Mouse (Mus musculus): ENCODE measurements at regions not wholly inside any gene's neighbourhood (a gene's known extent, or its start where the extent isn't known, plus 50 kb on each side); places are given as distances from the start of the nearest gene placed in this dataset.

DNA sequence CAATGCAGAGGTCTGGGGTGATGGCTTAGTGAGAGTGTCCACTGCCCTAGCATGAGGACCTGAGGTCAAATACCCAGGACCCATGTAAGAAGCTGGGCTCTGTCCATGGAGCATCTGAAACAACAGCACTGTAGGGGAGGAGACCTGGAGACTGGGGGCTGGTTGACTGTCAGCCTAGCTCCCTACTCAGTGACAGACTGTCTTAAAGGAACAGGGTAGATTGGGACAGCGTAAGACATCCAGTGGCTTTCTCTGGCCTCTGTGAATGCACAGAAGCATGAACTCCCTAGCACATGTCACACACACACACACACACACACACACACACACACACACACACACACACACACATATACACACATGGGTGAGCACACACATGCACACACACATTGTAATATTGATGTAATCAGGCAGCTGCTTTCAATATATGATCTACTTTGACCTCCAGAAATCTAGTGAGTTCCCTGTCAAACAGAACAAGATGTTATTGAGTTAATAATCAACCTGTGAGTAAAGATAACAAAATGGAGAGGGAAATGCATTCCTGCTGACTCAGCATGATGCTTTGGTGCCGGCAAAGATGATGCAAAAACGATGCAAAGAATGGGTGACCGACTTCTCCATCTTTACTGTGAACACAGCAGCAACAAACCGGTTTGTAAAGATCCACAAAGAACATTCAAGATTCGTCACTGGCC is 133.6 kb upstream of the Zfp217 start:
- H3K4me3 ChIP-seq (replicated peaks; ENCODE audit: control insufficient read depth, low read depth, low read length) = no peak overlapping the region
- 83% methylated on average over 6 of the region's 6 CpGs for WGBS
- no peak overlapping the region for H3K27ac ChIP-seq (ENCODE audit: control insufficient read depth, insufficient read depth, low read depth, low read length, poor library complexity)
- TF ChIP-seq POLR2A (IDR thresholded peaks at IDR 0.05; ENCODE audit: borderline replicate concordance, control insufficient read depth, low read depth, low read length) (no peak), CTCF (IDR thresholded peaks at IDR 0.05; ENCODE audit: control insufficient read depth, insufficient read depth, low read length) (no peak)
- H3K4me1 ChIP-seq (ENCODE audit: control insufficient read depth, insufficient read depth, low read length) = no peaks in the 10 kb centered on the region; the same call in 1 of the 2 replicates

DNA sequence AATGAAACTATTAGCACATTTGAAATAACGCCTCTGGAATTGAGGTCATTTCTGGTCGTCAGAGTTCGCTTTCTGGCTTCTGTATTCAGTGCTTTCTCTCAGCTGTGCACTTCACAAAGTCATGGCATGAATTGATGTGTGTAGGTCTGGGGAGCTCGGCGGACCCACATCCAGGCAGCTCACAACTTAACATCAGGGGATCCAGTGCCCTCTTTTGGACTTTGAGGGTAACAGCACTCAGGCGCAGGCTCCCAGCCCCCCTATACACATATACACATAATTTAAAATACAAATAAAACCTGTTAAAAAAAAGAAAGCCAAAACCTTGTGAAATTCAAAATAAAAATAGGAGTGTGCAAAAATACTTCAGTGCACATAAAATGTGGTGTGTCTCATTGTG is 132.8 kb upstream of the Zfp217 start:
- TF ChIP-seq CTCF (IDR thresholded peaks at IDR 0.05; ENCODE audit: control insufficient read depth, insufficient read depth, low read length) (peak; percentile 35; the same call in 1 of the 2 replicates), POLR2A (IDR thresholded peaks at IDR 0.05; ENCODE audit: borderline replicate concordance, control insufficient read depth, low read depth, low read length) (no peak)
- H3K4me3 ChIP-seq (replicated peaks; ENCODE audit: control insufficient read depth, low read depth, low read length) = no peak overlapping the region
- WGBS = 68% methylated on average over 6 of the region's 6 CpGs

DNA sequence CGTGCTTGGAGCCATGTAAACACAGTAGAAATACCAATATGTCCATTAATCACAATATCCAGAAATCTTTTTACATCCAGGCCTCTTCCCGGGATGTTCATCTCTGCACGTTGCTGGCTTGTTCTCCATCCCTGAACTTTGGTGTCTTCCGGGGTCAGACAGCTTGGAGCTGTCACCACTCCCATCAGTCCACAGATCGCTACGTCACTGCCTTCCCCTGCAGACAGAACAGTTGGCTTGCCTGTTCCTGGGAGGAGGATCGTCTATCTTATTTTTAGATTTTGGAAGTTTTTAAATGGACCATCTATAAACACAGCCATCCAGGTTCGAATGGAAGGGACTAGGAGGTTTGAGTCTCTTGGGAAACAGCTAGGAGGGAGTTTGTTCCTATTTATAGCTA is 130.0 kb upstream of the Zfp217 start:
- WGBS = 78% methylated on average over 8 of the region's 8 CpGs
- Histone ChIP-seq H3K27ac (ENCODE audit: control insufficient read depth, insufficient read depth, low read depth, low read length, poor library complexity) (no peak overlapping the region), H3K4me3 (replicated peaks; ENCODE audit: control insufficient read depth, low read depth, low read length) (no peak overlapping the region), H3K4me1 (ENCODE audit: control insufficient read depth, insufficient read depth, low read length) (no peaks in the 10 kb centered on the region; the same call in 1 of the 2 replicates)
- TF ChIP-seq POLR2A (IDR thresholded peaks at IDR 0.05; ENCODE audit: borderline replicate concordance, control insufficient read depth, low read depth, low read length) = no peak
- no peak for TF ChIP-seq CTCF (IDR thresholded peaks at IDR 0.05; ENCODE audit: control insufficient read depth, insufficient read depth, low read length)

More for the DNA sequence above, 132.8 kb upstream of the Zfp217 start:
- H3K27ac ChIP-seq (ENCODE audit: control insufficient read depth, insufficient read depth, low read depth, low read length, poor library complexity) = no peak overlapping the region
- no peaks in the 10 kb centered on the region; the same call in 1 of the 2 replicates for H3K4me1 ChIP-seq (ENCODE audit: control insufficient read depth, insufficient read depth, low read length)

DNA sequence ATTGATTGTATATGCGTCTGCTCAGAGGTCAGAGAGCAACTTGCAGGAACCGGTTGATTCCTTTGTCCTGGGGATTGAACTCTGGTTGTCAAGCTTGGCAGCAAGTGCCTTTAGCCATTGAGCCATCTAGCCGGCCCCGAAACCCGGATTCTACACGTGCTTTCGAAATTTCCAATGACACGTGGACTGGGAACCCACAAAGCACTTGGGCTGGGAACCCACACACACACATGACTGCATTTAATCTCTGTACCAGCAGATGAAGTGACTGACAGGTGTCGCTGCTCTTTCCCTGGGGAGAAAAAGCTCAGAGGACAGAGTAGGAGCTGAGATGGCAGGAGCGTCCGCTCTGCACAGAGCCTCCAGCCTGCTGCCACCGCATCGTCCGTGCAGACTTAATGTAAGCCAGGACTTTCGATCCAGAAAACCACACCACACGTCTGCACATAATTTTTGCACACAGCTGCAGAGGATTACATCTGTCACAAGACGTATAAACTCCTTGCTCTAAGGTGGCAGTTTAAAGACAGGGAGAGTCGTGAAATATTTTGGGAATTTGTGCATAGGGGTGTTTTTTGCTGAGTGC is 129.4 kb upstream of the Zfp217 start:
- Histone ChIP-seq H3K4me3 (replicated peaks; ENCODE audit: control insufficient read depth, low read depth, low read length) (no peak overlapping the region), H3K4me1 (ENCODE audit: control insufficient read depth, insufficient read depth, low read length) (no peaks in the 10 kb centered on the region; the same call in 1 of the 2 replicates), H3K27ac (ENCODE audit: control insufficient read depth, insufficient read depth, low read depth, low read length, poor library complexity) (no peak overlapping the region)
- no peak for TF ChIP-seq CTCF (IDR thresholded peaks at IDR 0.05; ENCODE audit: control insufficient read depth, insufficient read depth, low read length)
- no peak for TF ChIP-seq POLR2A (IDR thresholded peaks at IDR 0.05; ENCODE audit: borderline replicate concordance, control insufficient read depth, low read depth, low read length)
- 62% methylated on average over 18 of the region's 18 CpGs for WGBS

DNA sequence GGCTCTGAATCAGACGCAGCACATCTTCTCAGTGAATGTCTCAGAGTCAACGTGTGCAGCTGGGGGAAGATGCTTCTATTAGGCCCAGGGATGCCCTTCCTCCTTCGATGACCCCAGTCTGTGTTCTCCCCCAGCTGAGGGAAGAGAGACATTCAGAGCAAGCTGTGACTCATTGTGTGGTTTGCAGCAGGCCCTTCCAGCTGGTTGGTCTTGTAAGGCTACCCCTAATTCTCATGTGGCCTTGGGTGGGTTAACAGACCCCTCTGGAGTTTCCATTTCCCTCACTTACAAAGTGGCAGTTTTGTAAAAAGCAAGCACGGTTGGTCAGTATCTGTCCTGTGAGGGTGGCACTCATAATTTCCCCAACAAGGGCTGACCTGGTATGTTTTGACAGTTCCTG is 127.8 kb upstream of the Zfp217 start:
- WGBS = 68% methylated on average over 4 of the region's 4 CpGs
- TF ChIP-seq CTCF (IDR thresholded peaks at IDR 0.05; ENCODE audit: control insufficient read depth, insufficient read depth, low read length) (no peak), POLR2A (IDR thresholded peaks at IDR 0.05; ENCODE audit: borderline replicate concordance, control insufficient read depth, low read depth, low read length) (no peak)

DNA sequence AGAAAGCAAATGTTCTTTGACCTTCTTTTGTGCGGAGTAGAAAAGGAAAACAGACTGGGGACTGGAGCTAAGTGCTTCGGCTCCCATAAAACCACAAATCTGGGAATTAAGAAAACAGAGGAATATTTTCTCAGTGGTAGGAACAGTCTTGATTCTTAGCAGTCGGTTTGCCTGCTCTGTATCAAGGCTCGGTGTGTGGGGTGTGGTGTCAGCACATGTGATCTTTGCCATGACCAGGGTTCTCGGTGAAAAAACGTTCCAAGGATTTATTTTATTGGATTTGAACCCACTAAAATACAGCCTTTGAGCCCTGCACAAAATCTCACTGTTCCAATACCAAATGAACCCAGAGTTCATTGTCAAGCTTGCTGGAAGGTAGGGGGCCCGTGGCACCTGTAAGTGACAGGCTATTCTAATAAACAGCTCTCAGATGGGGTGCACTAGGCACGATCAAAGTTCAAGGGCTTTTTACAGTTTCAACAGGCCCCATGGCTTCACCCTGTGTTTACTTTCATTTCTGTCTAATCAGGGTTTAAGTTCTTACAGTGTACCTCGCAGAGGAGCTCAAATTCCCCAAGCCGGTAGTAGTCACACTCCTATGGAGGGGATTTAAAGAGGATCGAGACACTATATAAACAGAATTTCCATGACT is 122.1 kb upstream of the Zfp217 start:
- no peak overlapping the region for H3K27ac ChIP-seq (ENCODE audit: control insufficient read depth, insufficient read depth, low read depth, low read length, poor library complexity)
- no peak for TF ChIP-seq CTCF (IDR thresholded peaks at IDR 0.05; ENCODE audit: control insufficient read depth, insufficient read depth, low read length)
- TF ChIP-seq POLR2A (IDR thresholded peaks at IDR 0.05; ENCODE audit: borderline replicate concordance, control insufficient read depth, low read depth, low read length) = no peak
- WGBS = 77% methylated on average over 11 of the region's 11 CpGs
- no peaks in the 10 kb centered on the region for H3K4me1 ChIP-seq (ENCODE audit: control insufficient read depth, insufficient read depth, low read length)
- H3K4me3 ChIP-seq (replicated peaks; ENCODE audit: control insufficient read depth, low read depth, low read length) = no peak overlapping the region

More for the DNA sequence above, 127.8 kb upstream of the Zfp217 start:
- Histone ChIP-seq H3K4me3 (replicated peaks; ENCODE audit: control insufficient read depth, low read depth, low read length) (no peak overlapping the region), H3K4me1 (ENCODE audit: control insufficient read depth, insufficient read depth, low read length) (no peaks in the 10 kb centered on the region; the same call in 1 of the 2 replicates), H3K27ac (ENCODE audit: control insufficient read depth, insufficient read depth, low read depth, low read length, poor library complexity) (no peak overlapping the region)

DNA sequence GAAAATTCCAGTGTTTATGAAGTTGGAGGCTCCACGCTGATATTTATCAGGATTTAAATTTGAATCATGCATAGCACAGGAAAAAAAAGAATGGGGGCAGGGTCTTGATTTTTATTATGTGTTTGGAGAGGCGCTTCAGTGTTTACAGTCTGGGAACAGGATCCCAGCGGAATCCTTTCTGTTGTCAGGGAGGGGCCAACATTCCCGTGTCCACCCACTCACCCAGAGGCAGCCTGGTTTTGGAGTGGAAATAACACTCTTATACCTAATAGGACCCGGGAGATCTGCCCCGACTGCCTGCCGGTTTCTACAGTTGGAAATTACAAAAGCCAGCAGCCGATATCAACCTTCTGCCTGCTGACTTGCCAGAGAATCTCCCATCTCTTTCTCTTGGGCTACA is 120.2 kb upstream of the Zfp217 start:
- TF ChIP-seq CTCF (IDR thresholded peaks at IDR 0.05; ENCODE audit: control insufficient read depth, insufficient read depth, low read length) = no peak
- H3K27ac ChIP-seq (ENCODE audit: control insufficient read depth, insufficient read depth, low read depth, low read length, poor library complexity) = no peak overlapping the region
- WGBS = 72% methylated on average over 8 of the region's 8 CpGs
- H3K4me1 ChIP-seq (ENCODE audit: control insufficient read depth, insufficient read depth, low read length) = no peaks in the 10 kb centered on the region; the same call in none of the 2 replicates
- no peak overlapping the region for H3K4me3 ChIP-seq (replicated peaks; ENCODE audit: control insufficient read depth, low read depth, low read length)

DNA sequence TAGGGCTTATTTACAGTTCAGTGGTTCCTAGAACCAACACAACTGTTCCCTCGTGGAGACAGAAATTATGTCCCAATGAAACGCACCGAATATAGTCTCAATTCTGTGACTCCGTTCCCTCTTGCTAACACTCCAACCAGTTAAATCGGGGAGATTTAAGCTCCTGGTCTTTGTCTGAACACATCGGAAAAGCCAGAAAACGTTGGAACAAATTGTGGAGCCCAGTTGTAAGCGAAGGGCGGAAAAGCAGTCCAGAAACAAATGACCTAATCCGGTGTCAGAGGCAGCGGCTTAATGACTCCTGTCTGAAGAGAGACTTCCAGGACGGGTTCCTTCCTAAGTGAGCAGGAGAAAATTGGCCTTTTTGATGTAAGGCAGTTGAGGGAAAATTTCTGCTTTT is 119.2 kb upstream of the Zfp217 start:
- WGBS = 49% methylated on average over 12 of the region's 12 CpGs
- TF ChIP-seq CTCF (IDR thresholded peaks at IDR 0.05; ENCODE audit: control insufficient read depth, insufficient read depth, low read length) (no peak), POLR2A (IDR thresholded peaks at IDR 0.05; ENCODE audit: borderline replicate concordance, control insufficient read depth, low read depth, low read length) (no peak)
- H3K4me1 ChIP-seq (ENCODE audit: control insufficient read depth, insufficient read depth, low read length) = no peaks in the 10 kb centered on the region; the same call in none of the 2 replicates
- no peak overlapping the region for H3K4me3 ChIP-seq (replicated peaks; ENCODE audit: control insufficient read depth, low read depth, low read length)
- H3K27ac ChIP-seq (ENCODE audit: control insufficient read depth, insufficient read depth, low read depth, low read length, poor library complexity) = no peak overlapping the region

All from bone marrow, adult 2 months (tissue).